Mouse (Mus musculus) ES-Bruce4 (cell line): ENCODE data around the gene Odf3b. TPM values are rescaled to one million over a fixed set of nuclear protein-coding genes. Genes with fewer than 3 reads are reported as not detected.

Source experiments
- H3K27ac ChIP-seq: 2 replicates; pipeline ENCODE4 v1.5.1; 2012; ENCODE audit warnings: low read length, inconsistent platforms; ENCODE audit not compliant: insufficient read depth
- H3K27me3 ChIP-seq: 2 replicates; pipeline ENCODE4 v1.6.1; 2012; ENCODE audit warnings: mild to moderate bottlenecking, low read length, inconsistent platforms; ENCODE audit not compliant: control insufficient read depth, poor library complexity, insufficient read depth, severe bottlenecking
- H3K36me3 ChIP-seq: 2 replicates; pipeline ENCODE4 v1.6.1; 2012; ENCODE audit warnings: inconsistent platforms, mild to moderate bottlenecking, low read length, moderate library complexity; ENCODE audit not compliant: control insufficient read depth, poor library complexity, insufficient read depth, severe bottlenecking
- H3K4me1 ChIP-seq: one replicate; pipeline ENCODE4 v1.8.1; 2011; ENCODE audit warnings: low read length; ENCODE audit not compliant: control insufficient read depth, insufficient read depth
- H3K4me3 ChIP-seq: 2 replicates; pipeline ENCODE4 v1.5.1; 2011; ENCODE audit warnings: low read depth, mild to moderate bottlenecking, low read length
- H3K9ac ChIP-seq: 2 replicates; pipeline ENCODE4 v1.6.1; 2012; ENCODE audit warnings: low read depth, mild to moderate bottlenecking, inconsistent platforms; ENCODE audit not compliant: poor library complexity, severe bottlenecking
- H3K9me3 ChIP-seq: replicated peaks from 2 replicates; pipeline ENCODE4 v1.6.1; 2012; ENCODE audit warnings: mild to moderate bottlenecking, low read length, inconsistent platforms; ENCODE audit not compliant: control insufficient read depth, poor library complexity, insufficient read depth, severe bottlenecking
- CTCF ChIP-seq: IDR thresholded peaks from one replicate; pipeline ENCODE4 v1.8.1; 2011; ENCODE audit warnings: low read depth, low read length
- EP300 ChIP-seq: IDR thresholded peaks from 2 replicates; pipeline ENCODE4 v1.6.1; 2011; ENCODE audit warnings: low read depth, low read length; ENCODE audit not compliant: insufficient read depth
- POLR2A ChIP-seq: IDR thresholded peaks from one replicate; pipeline ENCODE4 v1.8.1; 2011; ENCODE audit warnings: low read length; ENCODE audit not compliant: insufficient read depth
- polyA plus RNA-seq: library from polyadenylated mRNA; stranded (reverse); fragments of >200 nt; gene quantifications from 2 replicates; pipeline ENCODE4 v1.2.4, GENCODE M21; 2011; ENCODE audit warnings: low read depth; ENCODE audit not compliant: missing spikeins, insufficient read depth, insufficient read length

Odf3b gene
- polyA plus RNA-seq, 1 experiment = 2.6 TPM

GRCm38 (mm10) chr15:89352795-89353194, 26.3 kb downstream of the Odf3b start:
- Histone ChIP-seq H3K4me1 (peaks cover 2% of the 10 kb centered on the region), H3K27me3 (no peaks in the 10 kb centered on the region), H3K27ac (no peak overlapping the region), H3K36me3 (no peaks in the 10 kb centered on the region), H3K9ac (no peak overlapping the region), H3K4me3 (no peak overlapping the region), H3K9me3 (no peaks in the 10 kb centered on the region)
- TF ChIP-seq POLR2A (no peak), CTCF (no peak), EP300 (no peak)

- Histone ChIP-seq H3K27me3 (no peaks in the 10 kb centered on the region), H3K27ac (no peak overlapping the region), H3K36me3 (no peaks in the 10 kb centered on the region), H3K4me3 (peak overlapping the region; percentile 24; the same call in 1 of the 2 replicates), H3K4me1 (peaks cover 2% of the 10 kb centered on the region), H3K9ac (peak overlapping the region; percentile 64), H3K9me3 (no peaks in the 10 kb centered on the region)
- no peak for TF ChIP-seq EP300
- TF ChIP-seq CTCF = no peak
- no peak for TF ChIP-seq POLR2A
Measured at GRCm38 (mm10) chr15:89352054-89352453, 27.0 kb downstream of the Odf3b start.

- no peak for TF ChIP-seq EP300
- TF ChIP-seq POLR2A = no peak
- no peak for TF ChIP-seq CTCF
- Histone ChIP-seq H3K27me3 (no peaks in the 10 kb centered on the region), H3K9me3 (no peaks in the 10 kb centered on the region), H3K36me3 (no peaks in the 10 kb centered on the region), H3K9ac (peak overlapping the region; percentile 64), H3K4me1 (peaks cover 2% of the 10 kb centered on the region), H3K27ac (no peak overlapping the region), H3K4me3 (peak overlapping the region; percentile 26; the same call in 1 of the 2 replicates)
Measured at GRCm38 (mm10) chr15:89351302-89351701, 27.8 kb downstream of the Odf3b start.

- Histone ChIP-seq H3K9me3 (no peaks in the 10 kb centered on the region), H3K27ac (no peak overlapping the region), H3K9ac (no peak overlapping the region), H3K36me3 (no peaks in the 10 kb centered on the region), H3K4me1 (peaks cover 2% of the 10 kb centered on the region), H3K4me3 (no peak overlapping the region), H3K27me3 (no peaks in the 10 kb centered on the region)
- TF ChIP-seq EP300 (no peak), CTCF (no peak), POLR2A (no peak)
Measured at GRCm38 (mm10) chr15:89350447-89350846, 28.6 kb downstream of the Odf3b start.

- Histone ChIP-seq H3K27ac (no peak overlapping the region), H3K9me3 (no peaks in the 10 kb centered on the region), H3K36me3 (no peaks in the 10 kb centered on the region), H3K4me1 (no peaks in the 10 kb centered on the region), H3K27me3 (no peaks in the 10 kb centered on the region), H3K9ac (no peak overlapping the region), H3K4me3 (no peak overlapping the region)
- TF ChIP-seq CTCF (peak; percentile 7), POLR2A (no peak), EP300 (no peak)
Measured at GRCm38 (mm10) chr15:89343325-89343724, 35.8 kb downstream of the Odf3b start.

GRCm38 (mm10) chr15:89341678-89342077, 37.4 kb downstream of the Odf3b start:
- Histone ChIP-seq H3K27me3 (no peaks in the 10 kb centered on the region), H3K27ac (no peak overlapping the region), H3K4me1 (no peaks in the 10 kb centered on the region), H3K36me3 (no peaks in the 10 kb centered on the region), H3K4me3 (no peak overlapping the region), H3K9me3 (no peaks in the 10 kb centered on the region), H3K9ac (no peak overlapping the region)
- TF ChIP-seq EP300 = no peak
- no peak for TF ChIP-seq POLR2A
- TF ChIP-seq CTCF = peak; percentile 37
